Mouse (Mus musculus) heart, embryonic 10.5 days (tissue): ENCODE measurements at regions not wholly inside any gene's neighbourhood (a gene's known extent, or its start where the extent isn't known, plus 50 kb on each side); places are given as distances from the start of the nearest gene placed in this dataset.
A peak's percentile ranks its signal among the peaks of the same experiment; 100 is the strongest.

Source experiments
- DNase-seq: peaks from one replicate; pipeline ENCODE4 v3.0.0-alpha.2; 2017; ENCODE audit warnings: low spot score
- H3K27ac ChIP-seq: fragments of 300-500 bp; sonication (generic); 2 replicates; pipeline ENCODE4 v1.5.1; 2016; ENCODE audit warnings: mild to moderate bottlenecking
- H3K27me3 ChIP-seq: fragments of 300-500 bp; sonication (generic); 2 replicates; pipeline ENCODE4 v1.6.1; 2016; ENCODE audit warnings: mild to moderate bottlenecking; ENCODE audit not compliant: poor library complexity, insufficient read depth, severe bottlenecking
- H3K36me3 ChIP-seq: fragments of 300-500 bp; sonication (generic); 2 replicates; pipeline ENCODE4 v1.6.1; 2016; ENCODE audit warnings: mild to moderate bottlenecking, moderate library complexity
- H3K4me1 ChIP-seq: fragments of 300-500 bp; sonication (generic); 2 replicates; pipeline ENCODE4 v1.6.1; 2016; ENCODE audit warnings: mild to moderate bottlenecking
- H3K4me3 ChIP-seq: fragments of 300-500 bp; sonication (generic); 2 replicates; pipeline ENCODE4 v1.5.1; 2016; ENCODE audit warnings: mild to moderate bottlenecking, moderate library complexity
- H3K9me3 ChIP-seq: fragments of 300-500 bp; sonication (generic); 2 replicates; pipeline ENCODE4 v1.6.1; 2016; ENCODE audit warnings: mild to moderate bottlenecking, moderate library complexity
- WGBS: fragments of 180-500 bp; shearing (Covaris S2); methylation state at CpG from one replicate; pipeline ENCODE4 v1.1.7; 2016; 5-methylcytosine and 5-hydroxymethylcytosine counted together

DNA sequence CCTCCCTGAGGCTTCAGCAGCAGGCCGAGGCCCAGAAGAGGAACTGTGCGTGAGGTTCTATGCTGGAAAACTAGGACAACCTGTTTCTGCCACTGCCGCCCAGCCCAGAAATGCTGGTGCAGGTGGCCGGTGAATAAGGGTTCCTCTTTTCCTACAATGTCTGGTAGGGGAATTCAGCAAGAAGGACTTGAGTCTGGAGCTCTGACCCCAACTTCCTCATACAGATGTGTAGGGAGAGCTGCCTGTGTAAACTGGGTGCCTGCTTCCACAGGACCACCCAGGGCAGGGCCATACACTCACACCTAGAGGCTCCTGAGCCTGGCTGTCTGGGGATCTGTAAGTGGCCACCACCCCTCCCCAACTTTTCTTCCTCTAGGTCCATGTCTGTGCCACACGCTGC lies 60.3 kb upstream of the Id2 start:
- H3K36me3 ChIP-seq, result no peaks in the 10 kb centered on the region
- H3K27ac ChIP-seq, result peak overlapping the region; percentile 33; the same call in 1 of the 2 replicates
- DNase-seq, result no peak
- no peaks in the 10 kb centered on the region for H3K27me3 ChIP-seq
- peaks cover 26% of the 10 kb centered on the region for H3K4me1 ChIP-seq
- 79% methylated on average over 5 of the region's 5 CpGs for WGBS
- no peaks in the 10 kb centered on the region for H3K9me3 ChIP-seq
- H3K4me3 ChIP-seq, result no peak overlapping the region

DNA sequence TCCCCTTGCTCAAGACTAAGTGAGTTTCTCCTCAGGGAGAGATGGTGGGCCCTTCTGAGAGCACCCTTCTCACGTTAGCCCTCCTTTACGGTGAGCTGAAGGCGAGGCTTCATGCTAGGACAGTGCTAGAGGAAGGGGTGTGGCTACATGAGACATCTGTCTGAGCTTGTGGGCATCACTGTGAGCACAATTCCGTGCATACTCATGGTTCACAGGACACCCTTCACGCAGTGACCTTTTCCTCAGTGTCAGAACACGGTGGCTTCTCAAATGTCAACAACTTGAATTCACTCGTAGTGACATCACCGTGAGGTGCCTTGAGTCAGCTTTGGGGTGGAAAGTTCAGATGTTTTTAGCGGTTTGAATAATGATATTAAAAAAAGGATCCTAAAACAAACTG lies 58.5 kb upstream of the Id2 start:
- WGBS, result 61% methylated on average over 9 of the region's 9 CpGs
- Histone ChIP-seq H3K4me1 (peaks cover 12% of the 10 kb centered on the region), H3K4me3 (no peak overlapping the region), H3K36me3 (no peaks in the 10 kb centered on the region), H3K27ac (peak overlapping the region; percentile 47), H3K27me3 (no peaks in the 10 kb centered on the region), H3K9me3 (no peaks in the 10 kb centered on the region)
- no peak for DNase-seq

DNA sequence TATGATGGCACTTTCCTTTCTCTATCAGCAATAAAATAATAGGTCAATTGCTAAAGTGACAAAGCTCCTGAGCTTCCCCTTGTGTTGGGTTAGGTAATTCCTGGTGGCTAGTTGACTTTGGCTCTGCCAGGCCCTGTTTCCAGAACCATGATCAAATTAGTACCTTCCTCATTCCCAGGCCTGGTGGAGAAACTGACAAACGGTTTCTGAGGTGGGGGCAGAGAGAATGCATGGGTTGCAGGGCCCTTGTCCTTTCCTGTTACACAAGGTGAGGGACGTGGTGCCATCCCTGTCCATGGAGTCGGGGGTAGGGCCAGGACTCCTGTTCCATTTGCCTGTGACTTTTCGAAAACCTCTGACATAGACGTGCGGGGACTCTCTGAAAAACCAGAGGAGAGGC lies 51.2 kb upstream of the Id2 start:
- H3K27ac ChIP-seq, result no peak overlapping the region
- H3K36me3 ChIP-seq, result no peaks in the 10 kb centered on the region
- no peaks in the 10 kb centered on the region for H3K27me3 ChIP-seq
- H3K4me1 ChIP-seq, result 0 out of 2 replicates have a peak, but pooled peaks cover 3% of the 10 kb centered on the region
- no peak overlapping the region for H3K4me3 ChIP-seq
- DNase-seq, result no peak
- 86% methylated on average over 6 of the region's 6 CpGs for WGBS
- H3K9me3 ChIP-seq, result no peaks in the 10 kb centered on the region
